Mouse (Mus musculus): ENCODE results near the gene Vps51.

Vps51 gene

GRCm38 (mm10) chr19:6076564-6077393 is at the start of gene Vps51:
Vps51 (minus strand) TSS chr19:6077231.
- peak; percentile 71 to 75 for DNase-seq (ENCODE audit: low spot score in 2 of 2)

DNA sequence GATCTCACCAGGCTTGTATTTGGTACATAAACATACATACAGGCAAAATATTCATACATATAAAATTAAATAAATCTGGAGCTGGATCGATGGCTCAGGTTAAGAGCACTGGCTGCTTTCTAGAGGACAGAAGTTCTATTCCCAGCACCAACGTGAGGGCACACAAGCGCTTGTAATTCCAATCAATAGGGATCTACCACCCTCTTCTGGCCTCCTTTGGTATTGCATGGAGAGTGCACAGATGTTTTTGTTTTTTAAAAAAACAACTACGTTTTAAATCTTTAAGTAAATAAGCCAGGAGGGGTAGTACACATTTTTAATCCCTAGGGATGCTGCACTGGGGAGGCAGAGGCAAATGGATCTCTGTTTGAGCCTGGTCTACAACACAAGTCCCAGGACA is 49.3 kb upstream of the Vps51 start:
- DNase-seq (ENCODE audit: low spot score in 2 of 2): no peak

DNA sequence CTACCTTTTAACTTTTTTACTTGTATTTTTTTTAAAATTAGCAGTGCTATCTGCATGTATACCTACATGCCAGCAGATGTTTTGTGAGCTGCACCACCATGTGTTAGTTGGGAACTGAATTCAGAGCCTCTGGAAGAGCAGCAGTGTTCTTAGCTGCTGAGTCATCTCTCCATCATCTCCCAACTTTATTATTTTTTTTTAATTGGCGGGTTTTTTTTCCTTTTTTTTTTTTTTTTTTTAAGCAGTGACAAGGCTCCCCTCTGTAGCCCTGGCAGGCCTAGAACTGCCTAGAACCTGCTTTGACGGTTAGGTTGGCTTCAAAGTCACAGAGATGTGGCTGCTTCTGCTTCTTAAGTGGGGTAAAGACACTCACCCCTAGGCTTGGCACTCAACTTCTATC is 47.9 kb upstream of the Vps51 start:
- DNase-seq (ENCODE audit: low spot score in 2 of 2): no peak

GRCm38 (mm10) chr19:6123330-6123729 is 46.3 kb upstream of the Vps51 start:
- DNase-seq (ENCODE audit: low spot score in 2 of 2): no peak

DNA sequence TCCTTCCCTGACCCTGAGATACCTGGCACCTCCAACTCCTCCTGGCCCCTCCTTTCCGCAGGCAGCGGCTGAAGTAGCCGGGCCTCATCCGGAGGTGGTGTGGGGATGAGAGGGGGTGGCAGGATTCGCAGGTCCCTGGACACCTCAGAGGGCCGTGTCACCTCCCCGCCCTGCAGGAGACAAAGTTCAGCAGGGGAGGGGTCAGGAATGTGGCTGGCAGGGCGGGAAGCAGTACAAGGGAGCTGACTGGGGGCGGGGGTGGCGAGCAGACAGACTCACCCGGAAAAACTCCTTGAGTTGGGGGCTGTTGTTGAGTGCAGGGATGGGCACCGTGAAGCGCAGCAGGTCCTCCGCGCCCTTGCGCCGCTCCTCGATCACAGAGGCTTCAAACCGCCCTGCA is 44.7 kb upstream of the Vps51 start:
- DNase-seq (ENCODE audit: low spot score in 2 of 2): no peak

GRCm38 (mm10) chr19:6118677-6119185 is 41.7 kb upstream of the Vps51 start:
- DNase-seq (ENCODE audit: low spot score in 2 of 2): no peak

DNA sequence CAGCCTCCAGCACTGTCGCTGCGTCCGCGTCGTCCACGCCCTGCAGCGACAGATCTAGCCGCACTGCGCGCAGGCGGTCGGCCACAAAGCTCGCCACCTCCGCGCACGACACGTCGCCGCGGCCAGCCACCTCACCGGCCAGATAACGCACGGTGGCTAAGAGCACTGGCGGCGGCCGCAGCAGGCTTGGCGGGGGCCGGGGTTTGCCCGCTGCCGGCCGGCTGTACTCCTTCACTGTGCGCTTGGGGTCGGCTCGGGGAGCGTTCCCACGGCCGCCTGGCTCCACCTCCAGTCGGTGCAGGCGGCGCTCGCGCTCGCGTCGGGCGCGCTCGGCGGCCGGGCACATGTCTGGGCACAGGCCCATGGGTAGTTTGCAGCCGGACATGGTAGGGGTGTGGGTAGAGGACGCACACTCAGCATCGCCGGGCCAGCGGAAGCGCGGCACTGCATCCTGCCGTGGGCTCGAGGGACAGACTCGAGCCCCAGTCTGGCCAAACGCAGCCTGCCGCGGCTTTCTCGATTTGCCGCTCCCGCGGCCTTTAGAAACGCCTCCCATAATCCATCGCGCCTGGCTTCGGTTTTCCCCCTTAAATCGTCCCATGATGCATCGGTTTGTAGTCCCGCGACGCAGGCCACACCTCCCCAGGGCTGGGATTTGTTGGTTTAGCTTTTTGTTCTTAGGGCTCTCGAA is 41.1 kb upstream of the Vps51 start, which contains the start of gene Sac3d1:
Gene Sac3d1, minus strand, starts transcription at position 665 of the 691 bp plus-strand sequence.
- DNase-seq (ENCODE audit: low spot score in 2 of 2): peak; percentile 84 to 88

- DNase-seq (ENCODE audit: low spot score in 2 of 2): peak in 1 of 2 experiments; percentile 57
Measured at GRCm38 (mm10) chr19:6117346-6117985, 40.4 kb upstream of the Vps51 start.

DNA sequence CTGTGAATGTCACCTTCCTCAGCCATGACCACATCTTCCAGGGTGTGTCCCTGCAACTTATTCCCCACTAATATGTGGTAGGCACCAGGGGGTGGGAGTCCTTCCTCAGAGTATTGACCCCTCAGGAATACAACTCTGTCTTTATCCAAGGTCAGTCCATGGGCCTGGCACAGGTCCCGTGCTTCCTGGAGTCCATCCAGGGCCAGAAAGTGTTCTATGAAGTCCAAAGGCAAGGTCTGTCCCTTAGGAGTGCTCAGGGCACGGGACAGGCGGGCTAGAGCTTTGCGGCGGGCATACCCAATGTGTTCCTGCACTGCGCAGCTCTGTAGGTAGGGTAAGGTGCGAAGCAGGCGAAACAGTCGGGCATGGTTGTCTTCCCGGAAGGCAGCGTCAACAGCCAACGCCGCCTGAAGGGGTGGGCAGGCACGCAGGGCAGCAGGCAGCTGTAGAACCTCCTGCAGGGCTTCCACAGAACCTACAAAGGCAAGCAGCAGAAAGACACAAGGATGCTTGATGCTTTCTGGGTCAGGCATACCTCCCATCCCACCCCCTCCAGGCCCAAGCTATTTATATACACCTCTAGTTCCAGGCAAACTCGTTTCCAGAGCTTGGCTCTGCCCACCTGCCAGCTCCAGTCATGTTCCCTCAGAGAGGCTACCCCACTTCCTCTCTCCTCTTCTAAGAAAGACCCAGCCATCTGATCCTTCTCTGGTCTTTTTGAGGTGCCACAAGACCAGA is 39.3 kb upstream of the Vps51 start:
- no peak for DNase-seq (ENCODE audit: low spot score in 2 of 2)

DNA sequence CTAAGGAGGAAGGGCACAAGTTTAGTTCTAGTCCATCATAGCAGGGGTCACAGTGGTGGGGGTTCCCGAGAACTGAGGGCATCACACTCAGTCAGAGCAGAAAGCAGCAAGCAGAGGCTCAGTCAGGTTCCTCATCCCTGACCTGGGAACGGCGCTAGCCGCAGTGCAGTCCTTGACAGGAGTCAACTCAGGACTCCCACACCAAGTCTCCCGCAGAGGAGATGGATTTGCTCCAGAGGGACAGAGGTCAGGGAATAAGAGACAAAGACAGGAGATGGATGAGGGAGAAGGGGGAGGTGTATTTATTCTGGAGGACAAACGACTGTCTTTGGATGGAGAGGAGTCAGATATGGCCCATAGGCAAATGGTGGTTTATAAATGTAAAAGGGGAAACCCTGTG is 36.1 kb upstream of the Vps51 start:
- no peak for DNase-seq (ENCODE audit: low spot score in 2 of 2)

DNA sequence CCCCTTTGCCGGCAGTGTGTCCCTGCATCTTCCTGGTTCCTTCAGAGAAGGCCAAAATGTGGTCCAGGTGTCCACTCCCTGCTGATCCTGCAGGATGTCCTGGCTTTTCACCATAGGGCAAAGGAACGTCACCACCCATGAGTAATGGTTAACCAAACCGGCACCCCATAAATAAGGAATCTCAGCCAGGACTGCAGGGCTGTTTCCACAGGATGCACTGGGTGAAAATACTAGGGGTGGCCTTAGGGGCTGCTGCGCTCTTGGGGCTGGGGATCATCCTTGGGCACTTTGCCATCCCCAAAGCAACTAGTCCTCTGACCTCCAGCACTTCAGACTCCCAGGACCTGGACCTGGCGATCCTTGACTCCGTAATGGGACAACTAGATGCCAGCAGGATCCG is 28.6 kb upstream of the Vps51 start, which contains the start of gene Naaladl1:
Gene Naaladl1, plus strand, starts transcription at position 197 of the 400 bp plus-strand sequence.
- no peak for DNase-seq (ENCODE audit: low spot score in 2 of 2)

GRCm38 (mm10) chr19:6104476-6104875 is 27.4 kb upstream of the Vps51 start:
- no peak for DNase-seq (ENCODE audit: low spot score in 2 of 2)

DNA sequence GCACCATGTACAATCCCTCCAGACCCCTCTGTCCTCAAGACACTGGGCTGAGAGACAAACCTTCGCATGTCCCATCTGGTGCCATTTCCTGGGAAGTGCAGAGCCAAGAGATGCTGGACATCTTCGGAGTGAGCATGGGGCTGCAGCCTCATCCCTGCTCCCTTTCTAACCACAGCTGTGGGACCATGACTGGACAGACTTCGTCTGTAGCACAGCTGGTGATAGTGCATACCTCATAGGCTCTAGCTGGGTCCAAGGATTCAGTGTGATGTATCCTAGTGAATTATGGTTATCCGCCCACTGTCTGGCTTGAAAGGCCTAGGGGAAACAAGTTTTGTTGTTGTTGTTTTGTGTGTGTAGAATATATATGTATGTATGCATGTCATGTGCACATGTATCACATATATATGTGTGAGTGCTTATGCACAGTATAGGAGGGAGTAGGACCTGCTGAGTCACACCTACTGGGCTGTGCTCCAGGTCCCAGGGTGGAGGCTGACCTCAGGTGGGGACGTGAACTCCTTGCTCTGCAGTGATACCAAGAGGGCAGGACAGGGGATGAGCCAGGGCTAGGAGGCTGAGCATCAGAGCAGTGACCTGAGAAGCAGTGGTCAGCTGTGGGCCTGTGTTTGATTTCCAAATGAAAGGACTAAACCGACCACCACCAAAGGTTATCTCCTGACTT is 25.3 kb upstream of the Vps51 start:
- DNase-seq (ENCODE audit: low spot score in 2 of 2): no peak

DNA sequence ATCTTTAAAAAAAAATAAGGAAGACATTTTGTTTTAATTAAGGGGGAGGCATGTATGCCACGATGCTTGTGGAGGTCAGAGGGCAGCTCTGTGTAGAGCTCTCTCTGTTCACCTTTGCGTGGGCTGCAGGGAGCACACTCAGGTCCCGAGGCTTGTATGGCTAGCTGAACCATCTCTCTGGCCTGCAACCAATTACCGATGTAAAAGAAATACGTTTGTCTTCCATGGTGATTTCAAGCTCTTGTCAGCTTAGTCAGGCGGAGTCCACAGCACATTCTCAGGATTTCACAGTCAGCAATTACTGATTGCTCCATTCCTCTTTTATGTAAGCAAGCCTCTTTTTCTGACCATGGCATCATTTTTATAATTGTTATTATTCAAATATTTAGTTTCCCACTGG is 24.2 kb upstream of the Vps51 start:
- no peak for DNase-seq (ENCODE audit: low spot score in 2 of 2)

DNA sequence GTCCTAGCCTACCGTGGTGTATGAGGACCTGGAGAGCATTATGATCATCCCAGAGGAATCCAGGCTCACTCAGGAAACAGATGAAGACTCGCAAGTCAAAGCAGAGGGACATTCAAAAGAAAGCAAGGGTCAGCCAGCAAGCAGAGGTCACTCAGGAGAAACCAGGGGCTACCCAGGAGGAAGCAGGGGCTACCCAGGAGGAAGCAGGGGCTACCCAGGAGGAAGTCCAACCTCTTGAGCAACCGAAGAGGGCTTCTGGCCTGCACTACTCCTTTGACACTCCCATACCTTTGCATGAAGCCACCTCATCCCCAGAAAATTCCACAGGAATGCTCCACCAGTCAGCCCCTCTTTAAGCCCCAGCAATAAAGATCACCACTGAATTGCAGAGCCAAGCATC is 20.8 kb upstream of the Vps51 start:
- DNase-seq (ENCODE audit: low spot score in 2 of 2): no peak

DNA sequence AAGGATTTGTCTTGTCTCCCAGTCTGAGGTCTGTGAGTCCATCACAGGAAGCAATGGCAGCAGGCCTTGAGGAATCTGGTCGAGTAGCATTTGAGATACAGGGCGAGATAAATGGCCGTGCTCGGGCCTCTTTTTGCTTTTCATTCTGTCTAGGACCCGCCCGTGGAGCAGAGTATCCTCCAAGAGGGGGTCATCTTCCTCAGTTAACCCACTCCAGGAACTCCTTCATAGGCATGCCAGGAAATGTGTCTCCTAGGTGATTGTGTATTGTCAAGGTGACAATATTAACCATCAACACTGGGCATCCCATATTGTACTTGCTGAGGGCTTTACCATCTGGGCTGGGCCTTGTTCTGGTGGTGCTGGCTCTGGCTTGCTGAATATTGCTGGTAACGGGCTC is 17.1 kb upstream of the Vps51 start, which contains the start of gene AC131692.1:
Gene AC131692.1, plus strand, starts transcription at position 301 of the 400 bp plus-strand sequence.
- no peak for DNase-seq (ENCODE audit: low spot score in 2 of 2)

DNA sequence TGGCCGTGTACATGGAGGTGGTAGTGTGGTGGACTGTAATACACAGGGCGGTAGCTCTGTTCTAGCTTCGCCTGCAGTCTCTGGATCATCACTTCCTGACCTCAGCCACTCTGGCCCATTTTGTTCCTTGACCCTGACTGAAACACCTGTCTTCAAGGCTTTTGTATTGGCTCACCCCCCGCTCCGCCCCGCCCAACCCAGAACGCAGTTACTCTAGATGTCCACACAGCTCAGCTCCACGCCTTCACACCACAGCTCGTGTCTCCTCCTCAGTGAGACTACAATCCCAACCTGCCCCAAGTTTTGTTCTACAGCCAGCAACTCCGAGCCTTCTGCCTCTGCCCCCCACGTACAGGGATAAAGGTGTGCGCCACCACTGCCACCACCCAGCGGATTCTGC is 11.8 kb upstream of the Vps51 start:
- no peak for DNase-seq (ENCODE audit: low spot score in 2 of 2)

DNA sequence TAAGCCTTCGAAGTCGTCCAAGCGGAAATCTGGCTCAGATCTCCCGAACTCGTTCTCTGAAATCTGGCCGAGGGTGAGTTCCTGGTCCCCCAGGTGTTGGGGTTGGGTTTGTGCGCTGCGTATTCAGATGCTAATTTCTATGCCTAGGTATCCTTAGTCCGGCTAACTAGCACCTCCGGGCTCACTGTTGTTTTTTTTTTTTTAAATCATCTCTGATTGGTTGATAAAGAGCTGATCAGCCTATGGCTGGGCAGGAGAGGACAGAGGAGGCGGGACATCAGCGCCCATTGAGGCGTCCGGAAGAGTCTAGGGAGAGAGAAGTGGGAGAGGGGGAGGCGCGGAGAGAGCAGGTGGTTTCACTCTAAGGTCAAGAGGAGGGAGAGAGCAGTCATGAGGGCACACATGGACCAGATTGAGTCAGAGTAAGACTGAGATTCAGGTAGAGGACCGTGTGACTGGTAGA is 8.4 kb upstream of the Vps51 start:
- DNase-seq (ENCODE audit: low spot score in 2 of 2): peak in 1 of 2 experiments; percentile 19

DNA sequence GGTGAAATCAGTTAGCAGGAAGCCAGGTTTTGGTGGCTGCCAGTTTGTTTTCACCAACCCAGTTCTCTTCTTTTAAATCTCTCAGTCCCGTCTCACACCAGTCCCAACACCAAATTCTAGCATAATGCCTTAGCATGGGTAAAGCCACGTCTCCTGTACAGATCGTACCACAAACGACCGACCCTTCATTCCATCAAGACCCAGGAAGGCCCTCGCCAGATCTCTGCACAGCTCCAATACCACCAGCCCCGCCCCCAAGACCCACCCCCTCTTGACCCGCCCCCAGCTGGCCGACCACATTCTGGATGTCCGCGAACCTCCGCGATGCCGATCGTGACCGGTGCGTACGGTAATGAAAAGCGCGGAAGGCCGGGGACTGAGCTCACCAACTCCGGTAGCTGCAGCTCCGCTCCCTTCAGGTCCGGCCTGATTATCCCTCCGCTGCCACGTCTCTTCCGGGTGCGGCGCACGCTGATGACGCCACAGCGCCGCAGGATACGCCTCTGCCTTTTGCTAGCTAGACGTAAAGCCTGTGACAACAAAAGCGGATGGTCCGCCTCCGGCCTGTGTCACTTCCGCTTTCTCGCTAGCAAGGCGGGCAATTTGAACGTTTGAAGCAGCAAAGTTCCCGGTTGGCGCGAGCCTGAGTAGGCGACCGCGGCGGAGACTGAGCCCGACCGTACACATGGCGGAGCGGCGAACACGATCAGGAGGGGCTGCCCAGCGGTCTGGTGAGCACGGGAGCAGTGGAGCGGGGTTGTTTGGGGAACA is 7.6 kb upstream of the Vps51 start, which contains the start of the genes Zfpl1 and Cdca5:
Gene Zfpl1, minus strand, starts transcription at position 479 of the 771 bp plus-strand sequence.
Gene Cdca5, plus strand, starts transcription at position 506 of the 771 bp plus-strand sequence.
- DNase-seq (ENCODE audit: low spot score in 2 of 2): peak; percentile 92 to 95

DNA sequence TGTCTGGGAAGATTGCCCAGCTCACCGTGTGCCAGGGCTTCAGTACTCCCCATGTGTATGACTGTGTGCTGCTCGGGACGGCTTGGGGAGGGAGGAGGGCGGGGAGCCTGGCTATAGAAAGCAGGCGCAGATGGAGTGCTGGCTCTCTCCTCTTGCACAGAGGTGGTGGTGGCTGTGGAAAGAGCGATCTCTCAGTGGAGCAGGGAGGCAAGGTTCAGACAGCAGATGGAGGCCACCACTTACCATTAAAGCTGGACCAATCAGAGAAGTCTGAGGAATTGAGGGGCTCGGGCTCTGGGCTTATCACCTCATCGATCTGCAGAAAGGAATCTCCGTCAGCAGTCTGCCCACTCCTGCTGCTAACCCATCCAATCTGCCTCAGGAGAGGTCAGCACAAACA is 5.1 kb upstream of the Vps51 start, which contains the start of gene Gm28374:
Gene Gm28374, minus strand, starts transcription at position 101 of the 400 bp plus-strand sequence.
- no peak for DNase-seq (ENCODE audit: low spot score in 2 of 2)

Data from urinary bladder, adult 18-20 months (tissue).